Mouse (Mus musculus) c-Kit-positive CD71-negative TER-119-negative erythroid progenitor cells, embryonic 14.5 days (primary cell): ENCODE results near the gene Glipr2.

Source experiments
- DNase-seq: peaks from one replicate; pipeline ENCODE4 v3.0.0-alpha.2; 2013; ENCODE audit warnings: low read depth

Glipr2 gene

GRCm38 (mm10) chr4:44004623-44005409, 47.6 kb downstream of the Glipr2 start:
- no peak for DNase-seq

- DNase-seq, result no peak
Measured at GRCm38 (mm10) chr4:44010176-44010575, 53.0 kb downstream of the Glipr2 start.

GRCm38 (mm10) chr4:44010893-44011292, 53.7 kb downstream of the Glipr2 start:
- no peak for DNase-seq

- no peak for DNase-seq
Measured at GRCm38 (mm10) chr4:44011799-44012198, 54.6 kb downstream of the Glipr2 start.

GRCm38 (mm10) chr4:44012376-44013367, 55.5 kb downstream of the Glipr2 start:
- DNase-seq, result peak; percentile 87

GRCm38 (mm10) chr4:44013391-44014070, 56.3 kb downstream of the Glipr2 start:
- no peak for DNase-seq

- no peak for DNase-seq
Measured at GRCm38 (mm10) chr4:44016071-44016470, 58.9 kb downstream of the Glipr2 start.

GRCm38 (mm10) chr4:44016791-44017190, 59.6 kb downstream of the Glipr2 start:
- DNase-seq, result no peak

GRCm38 (mm10) chr4:44022323-44022722, 65.1 kb downstream of the Glipr2 start:
- DNase-seq, result no peak

- no peak for DNase-seq
Measured at GRCm38 (mm10) chr4:44022766-44023165, 65.6 kb downstream of the Glipr2 start.

GRCm38 (mm10) chr4:44023681-44024080, 66.5 kb downstream of the Glipr2 start:
- DNase-seq, result no peak

GRCm38 (mm10) chr4:44024241-44024640, 67.0 kb downstream of the Glipr2 start:
- DNase-seq, result no peak

GRCm38 (mm10) chr4:44025570-44025969, 68.4 kb downstream of the Glipr2 start:
- DNase-seq, result no peak
